Mouse (Mus musculus) layer of hippocampus, adult 8-10 months (tissue): ENCODE results near the gene Btc. TPM values are rescaled to one million over a fixed set of nuclear protein-coding genes. Genes with fewer than 3 reads are reported as not detected.
A peak's percentile ranks its signal among the peaks of the same experiment; 100 is the strongest.

ENCODE experiments used
- DNase-seq, 2 experiments: peaks; one replicate each; pipeline ENCODE4 v3.0.0; 2022; ENCODE audit warnings: low spot score in 2 of 2
- total RNA-seq, 4 experiments: library from RNA; stranded (reverse); gene quantifications; 2 replicates each; pipeline ENCODE4 v1.2.4; 2022

Gene Btc
- total RNA-seq, result under 1 TPM; 0.40 to 0.98 (median 0.58) TPM

DNA sequence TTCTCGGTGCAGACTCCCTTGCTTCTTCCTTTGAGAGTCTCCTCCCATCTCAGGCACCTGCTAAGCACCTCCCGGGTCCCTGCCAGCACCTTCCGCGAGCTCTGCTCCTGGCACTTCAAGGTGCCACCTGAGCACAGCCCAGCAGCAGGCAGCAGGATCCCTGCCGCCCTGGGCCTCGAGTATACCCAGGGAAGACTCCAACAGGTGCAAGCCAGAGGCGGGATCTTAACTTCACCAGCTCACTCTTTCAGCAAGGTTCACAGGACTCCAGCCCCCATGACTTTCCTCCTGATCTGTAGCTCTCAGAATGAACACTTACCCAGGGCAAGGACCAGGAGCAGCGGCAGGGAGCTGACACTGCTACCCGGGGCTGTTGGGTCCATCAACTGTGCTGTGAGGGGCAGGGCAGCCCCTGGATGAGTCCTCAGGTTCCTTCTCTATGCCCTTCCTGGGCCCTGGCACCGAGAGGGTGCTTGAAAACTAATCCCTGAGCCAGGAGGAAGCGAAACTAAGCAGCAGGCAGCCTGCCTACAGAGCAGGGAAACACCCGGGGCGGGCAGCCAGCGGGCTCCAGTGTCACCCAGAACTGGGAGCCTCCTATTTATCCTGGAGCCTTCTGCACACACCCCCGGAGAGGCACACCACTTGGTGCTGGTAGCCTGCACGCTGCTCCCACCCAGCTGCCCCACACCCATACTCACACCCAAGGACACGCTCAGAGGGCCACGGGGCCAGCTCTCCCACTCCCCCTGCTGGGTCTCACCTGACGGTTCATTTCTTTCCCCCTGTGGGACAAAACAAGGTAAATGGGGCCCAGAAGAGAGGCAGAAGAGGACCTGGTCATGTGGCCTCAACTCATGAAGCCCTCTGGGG is at the start of gene Btc:
Btc (minus strand) TSS at position 656 of the 873 bp plus-strand sequence.
- peak; percentile 25 to 58 for DNase-seq

DNA sequence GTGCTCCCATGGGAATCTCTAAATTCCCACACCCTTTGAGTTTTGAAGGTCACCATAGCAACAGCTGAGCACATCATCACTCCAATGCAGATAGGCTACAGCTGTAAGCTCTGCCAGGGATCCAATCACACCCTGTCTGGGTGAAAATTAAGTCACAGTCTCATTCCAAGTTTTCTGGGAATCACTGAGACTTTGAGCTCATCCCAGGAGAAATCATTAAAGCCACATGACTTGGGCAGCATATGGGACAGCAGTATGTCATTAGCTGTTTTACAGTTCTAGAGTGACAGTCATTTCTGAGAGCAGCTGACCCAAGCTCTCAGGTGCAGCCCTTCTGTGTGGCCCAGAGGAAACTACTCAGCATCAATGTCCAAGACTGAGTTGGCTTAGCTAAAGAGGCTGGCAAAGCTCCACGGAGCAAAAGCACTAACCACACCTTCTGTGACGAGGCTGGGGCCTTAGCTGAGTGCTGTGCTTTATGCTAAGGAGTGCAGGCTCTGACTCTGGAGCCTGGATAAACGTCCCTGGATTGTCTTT is 42.3 kb upstream of the Btc start:
- peak in 1 of 2 experiments; percentile 7 for DNase-seq

DNA sequence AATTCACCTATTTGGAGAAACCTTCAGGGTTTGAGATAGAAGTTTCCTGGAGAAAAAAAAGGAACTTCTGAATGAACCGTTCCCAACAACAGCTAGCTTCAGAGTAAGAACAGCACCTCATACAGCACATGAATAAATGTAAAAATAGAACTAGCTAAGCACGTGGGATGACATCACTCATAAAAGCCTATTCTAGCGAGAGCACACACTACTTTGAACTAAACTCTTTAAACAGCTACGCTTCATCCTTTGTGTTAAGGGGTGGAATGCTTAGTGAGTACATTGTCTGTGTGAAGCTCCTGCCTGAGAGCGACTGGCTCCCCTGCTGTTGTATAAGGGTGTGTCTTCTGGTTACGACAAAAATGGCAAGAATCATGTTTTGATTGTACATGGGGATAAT is 33.8 kb upstream of the Btc start:
- DNase-seq, result no peak

DNA sequence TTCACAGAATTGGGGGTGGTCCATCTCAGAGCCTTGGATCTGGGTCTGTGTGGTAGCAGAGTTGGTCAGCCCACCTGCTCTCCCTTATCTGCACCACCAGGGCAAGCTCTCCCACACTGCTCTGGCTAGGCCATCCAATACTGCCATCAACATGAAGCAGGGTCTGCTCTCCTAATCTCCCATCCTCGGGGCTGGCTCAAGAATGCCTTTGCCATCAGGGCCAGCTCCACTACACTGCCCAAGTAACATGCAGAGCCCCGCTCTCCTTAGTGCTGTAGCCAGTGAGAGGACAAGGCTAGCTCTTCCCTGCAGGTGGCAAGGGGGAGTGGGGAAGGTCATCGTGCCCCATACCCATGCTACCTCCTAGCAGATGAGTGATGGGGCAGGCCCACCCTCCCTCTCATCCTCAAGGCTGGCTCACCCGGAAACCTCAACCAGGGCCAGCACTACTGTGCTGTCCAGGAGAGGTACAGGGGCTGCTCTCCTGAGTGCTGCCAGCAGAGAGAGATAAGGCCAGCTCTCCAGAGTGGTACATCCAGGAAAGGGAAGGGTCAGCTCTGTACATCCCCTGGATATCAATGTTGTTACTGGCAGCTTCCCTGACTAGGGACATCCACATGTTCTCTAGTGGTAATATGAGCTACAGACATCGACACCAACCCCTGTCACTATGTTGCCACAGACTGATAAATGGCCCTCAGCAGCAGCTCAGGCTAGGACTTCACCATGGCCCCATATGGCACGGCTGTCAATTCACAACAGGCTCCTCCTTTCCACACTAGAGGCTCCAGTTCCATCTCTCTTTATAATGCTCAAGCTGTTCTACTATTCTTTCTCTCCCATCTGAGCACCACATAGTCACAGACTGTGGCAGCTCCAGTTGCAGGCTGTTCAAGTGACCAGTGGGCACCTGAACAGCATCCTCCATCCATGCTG is 32.2 kb upstream of the Btc start:
- no peak for DNase-seq

DNA sequence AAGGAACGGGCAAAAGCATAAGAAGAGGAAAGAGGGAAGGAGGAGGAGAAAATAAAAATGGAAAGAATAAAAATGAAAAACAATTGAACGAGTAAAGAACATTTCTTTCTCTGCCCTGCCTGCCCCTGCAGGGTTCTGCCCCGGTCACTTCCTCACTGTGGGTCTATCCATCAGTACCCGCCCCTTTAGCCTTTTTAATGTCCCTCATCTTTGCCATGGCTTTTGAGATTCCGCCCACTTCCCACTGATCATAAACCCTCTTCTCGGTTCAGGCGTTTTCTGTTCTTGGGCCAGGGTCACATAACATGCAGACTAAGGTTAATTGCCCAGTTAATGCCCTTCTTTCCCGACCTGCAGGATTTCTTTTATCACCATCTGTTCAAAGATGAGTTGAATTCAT is 25.8 kb upstream of the Btc start:
- no peak for DNase-seq

DNA sequence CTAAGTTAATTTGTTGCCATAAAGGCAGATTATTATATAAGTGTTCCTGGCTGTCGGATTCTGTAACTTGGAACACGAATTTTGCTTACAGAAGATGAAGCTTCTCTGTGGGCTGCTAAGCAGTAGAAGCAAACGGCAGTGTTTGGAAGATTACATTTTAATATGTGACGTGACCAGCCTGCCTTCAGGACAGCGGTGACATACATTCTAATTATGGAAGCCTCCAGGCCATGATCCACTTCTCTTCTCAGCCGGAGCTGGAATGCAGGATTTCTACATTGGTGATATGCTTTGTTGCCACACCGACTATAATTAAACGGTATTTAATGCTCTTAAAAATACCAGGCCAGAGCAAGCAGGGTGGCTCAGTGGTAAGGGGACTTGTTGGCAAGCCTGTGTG is 11.0 kb upstream of the Btc start:
- DNase-seq, result peak in 1 of 2 experiments; percentile 18

DNA sequence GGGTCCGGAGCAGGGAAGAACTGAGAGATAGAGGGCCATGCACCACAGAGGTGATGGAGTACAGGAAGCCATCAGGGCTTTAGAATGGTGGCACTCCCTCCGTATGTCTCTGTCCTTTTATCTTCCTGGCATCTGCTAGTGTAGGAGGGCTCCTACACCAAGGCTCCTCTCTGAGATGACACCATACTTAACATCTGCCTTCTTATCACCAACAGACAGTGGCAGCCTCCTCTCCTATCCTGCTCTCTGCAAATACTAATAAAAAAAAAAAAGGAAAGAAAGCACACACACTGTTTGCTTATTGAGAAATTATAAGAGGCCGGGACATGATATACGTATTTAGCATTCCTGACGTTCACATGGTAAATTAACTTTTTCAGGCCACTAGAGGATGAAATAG is 1.5 kb upstream of the Btc start:
- no peak for DNase-seq

DNA sequence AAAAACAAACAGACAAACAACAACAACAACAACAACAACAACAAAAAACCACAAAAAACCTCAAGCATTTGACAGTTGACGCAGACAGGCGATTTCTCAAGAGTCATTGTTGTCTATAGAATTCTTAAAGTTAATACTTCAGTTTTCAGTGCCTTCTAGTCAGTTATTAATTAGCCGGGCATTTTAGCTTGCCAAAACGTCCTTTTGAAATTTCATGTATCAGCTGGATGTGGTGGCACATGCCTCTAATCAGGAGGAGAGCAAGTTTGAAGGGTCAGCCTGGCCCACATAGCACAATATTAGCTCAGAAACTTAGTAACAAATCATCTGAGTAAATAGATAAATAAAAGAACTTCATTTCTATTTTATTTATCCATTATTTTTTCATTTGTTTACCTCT is 487 bp upstream of the Btc start:
- no peak for DNase-seq

DNA sequence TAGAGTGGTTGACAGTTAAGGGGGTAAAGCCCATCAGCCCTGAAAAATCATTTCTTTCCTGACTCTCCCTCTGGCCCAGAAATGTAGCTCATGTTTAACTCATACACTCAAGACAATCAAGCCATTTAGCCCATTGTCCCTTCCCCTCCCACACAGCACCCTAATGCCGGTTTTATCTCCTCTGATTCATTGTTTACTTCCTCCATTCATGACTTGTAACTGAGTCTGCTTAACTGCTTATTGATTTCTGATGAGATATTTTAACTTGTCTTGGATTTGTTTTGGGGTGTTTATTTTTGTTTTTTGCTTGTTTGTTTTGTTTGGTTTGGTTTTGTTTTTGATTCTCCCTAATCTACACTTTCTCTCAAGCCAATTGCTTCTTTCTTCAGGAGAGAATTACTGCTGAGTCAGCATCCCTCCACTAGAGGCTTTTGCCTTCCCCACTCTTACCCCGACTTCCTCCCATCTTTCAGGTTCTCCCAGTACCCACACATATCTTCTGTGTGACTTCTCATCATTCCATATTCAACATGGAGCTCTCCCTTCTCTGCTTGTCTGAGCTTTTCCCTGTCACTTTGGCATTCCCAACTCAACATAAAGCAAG is 2.2 kb downstream of the Btc start:
- DNase-seq, result no peak

DNA sequence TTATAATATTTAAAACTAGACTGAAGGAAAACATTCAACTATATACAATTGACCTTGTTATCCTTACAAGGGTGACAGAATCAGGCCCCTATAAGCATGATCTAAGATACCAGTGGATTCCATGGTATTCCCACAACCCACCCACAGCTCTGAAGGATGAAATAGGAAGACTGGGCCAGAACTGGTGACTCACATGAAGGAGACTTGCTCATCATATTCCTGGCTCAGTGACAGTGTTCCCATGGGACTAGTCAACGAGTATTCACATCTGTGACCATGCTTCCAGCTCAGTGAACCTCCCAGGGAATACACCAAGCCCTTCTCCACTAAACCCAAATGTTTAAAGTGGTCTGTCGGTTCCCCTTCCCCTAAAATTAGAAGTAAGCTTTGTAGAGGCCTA is 27.3 kb downstream of the Btc start:
- DNase-seq, result no peak

DNA sequence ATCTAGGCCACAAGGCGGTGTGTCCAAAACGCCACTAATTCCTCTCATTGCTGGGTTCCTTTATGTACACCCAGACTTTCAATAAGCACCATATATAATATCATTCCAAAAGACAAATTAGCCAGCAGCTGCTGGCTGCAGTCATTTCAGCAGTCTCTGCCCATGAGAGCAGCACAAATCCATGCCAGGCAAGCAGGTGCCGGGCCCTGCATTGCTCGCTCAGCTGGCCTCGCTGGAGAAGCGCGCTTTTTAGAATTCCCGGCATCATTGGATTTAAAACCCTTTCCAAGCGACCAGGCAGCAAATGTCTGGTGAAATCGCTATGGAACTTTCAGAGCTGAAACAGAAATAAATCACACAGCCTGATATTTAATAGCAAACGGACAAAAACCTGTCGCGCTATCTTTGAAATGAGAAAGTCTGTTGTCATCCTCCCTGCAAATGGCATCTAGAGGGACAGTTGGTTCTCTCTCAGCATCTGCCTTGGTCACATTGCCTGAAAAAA is 34.7 kb downstream of the Btc start:
- DNase-seq, result peak; percentile 13 to 38

DNA sequence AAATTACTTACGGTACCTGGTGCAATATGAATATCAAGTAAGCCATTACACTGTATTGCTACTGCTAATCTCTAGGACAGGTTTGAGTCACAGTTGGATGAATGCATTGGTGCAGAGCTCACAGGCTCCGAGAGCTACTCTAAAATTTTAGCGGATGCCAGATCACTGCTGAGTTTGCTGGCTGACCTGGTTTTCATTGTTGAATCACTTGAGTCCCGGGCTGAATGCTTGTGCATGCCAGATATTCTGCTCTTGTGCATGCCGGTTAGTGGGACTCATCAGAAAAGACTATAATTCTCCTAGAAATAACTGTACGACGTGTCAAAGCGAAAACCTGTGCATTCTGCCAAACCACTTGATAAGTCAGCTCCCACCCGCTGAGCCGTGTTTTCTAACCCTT is 35.9 kb downstream of the Btc start:
- peak in 1 of 2 experiments; percentile 15 for DNase-seq

DNA sequence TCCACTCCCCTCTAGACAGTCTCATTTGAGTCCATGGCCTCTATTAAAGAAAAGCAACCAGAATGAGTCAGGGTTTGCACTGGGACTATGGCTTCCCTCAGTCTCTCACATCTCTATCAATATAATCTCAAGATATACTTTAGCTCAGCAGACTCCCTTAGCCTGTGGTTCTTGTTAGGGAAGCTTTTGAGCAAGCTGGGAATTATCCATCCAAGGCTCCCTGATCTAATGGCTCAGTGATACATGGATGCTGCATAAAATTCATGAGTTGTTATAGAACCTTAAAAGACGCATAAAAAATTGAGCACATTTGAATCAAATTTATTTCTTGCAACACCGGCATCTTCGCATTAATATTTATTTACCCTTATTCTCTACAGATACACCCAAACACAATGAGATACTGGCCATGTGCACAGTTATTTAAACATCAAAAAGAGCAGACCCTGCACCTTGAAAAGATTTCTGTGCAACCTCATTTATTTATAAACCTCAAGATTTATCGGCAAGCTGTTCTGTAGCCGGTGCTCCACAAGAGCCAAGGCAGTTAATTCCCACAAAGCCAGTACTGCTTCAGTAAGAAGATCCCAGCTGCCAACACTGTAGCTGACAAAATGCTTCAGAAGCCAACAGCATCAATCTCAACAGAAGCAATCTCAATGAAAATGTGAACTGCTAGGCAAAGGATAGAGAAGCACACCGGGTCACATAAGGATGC is 39.4 kb downstream of the Btc start:
- DNase-seq, result peak; percentile 21 to 25

DNA sequence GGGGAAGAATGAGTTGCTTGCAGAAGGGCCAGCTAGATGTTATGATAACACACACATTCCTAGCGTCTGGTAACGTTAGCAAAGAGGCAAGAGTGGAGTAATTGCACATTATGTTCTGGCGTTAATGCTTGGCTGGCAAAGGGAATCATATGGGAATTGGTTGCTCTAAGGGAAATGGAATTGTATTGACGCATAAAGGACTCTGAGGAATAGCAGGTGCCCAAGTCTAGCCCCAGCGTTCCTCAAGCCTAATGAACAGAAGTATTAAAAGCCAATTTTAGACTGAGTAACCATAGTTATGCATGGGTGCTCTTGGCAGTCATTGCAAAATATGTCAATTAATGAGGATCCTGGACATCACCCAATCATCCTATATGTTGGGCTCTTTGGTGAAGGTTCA is 50.1 kb downstream of the Btc start:
- DNase-seq, result no peak

DNA sequence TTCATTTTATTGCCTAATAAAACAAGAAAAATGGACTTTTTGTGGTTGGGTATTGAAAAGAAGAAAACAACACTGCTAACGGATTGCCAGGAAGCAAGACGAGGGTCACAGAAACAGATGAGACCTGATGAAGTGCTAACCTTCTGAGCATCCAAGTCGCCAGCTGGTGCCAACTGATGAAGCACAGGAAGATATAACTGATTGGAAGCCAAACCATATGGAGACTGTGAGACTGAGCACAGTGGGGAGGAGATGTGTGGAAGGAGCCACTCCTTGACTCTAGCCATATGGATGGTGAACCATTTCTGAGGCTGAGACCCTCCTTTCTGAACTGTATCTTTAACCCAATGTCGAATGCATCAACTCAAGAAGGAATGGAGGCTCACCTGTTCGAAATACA is 57.1 kb downstream of the Btc start:
- no peak for DNase-seq

DNA sequence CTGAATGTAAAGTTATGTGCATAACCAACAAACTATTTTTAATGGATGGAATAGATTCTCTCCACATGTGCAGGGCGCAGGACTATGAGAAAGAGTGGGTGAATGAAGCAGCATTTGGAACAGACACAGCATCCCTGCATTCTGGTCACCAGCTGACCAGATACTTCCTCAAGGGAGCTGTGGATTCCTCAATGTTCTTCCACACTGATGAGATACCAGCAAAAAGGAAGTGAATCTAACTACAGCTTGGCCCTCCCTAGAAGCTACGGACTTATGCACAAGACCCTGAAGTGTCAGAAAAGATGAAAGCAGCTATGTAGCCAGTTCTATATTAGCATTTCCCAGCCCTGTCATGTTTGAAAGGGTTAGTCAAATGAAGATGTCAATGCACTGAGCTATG is 57.7 kb downstream of the Btc start:
- no peak for DNase-seq

DNA sequence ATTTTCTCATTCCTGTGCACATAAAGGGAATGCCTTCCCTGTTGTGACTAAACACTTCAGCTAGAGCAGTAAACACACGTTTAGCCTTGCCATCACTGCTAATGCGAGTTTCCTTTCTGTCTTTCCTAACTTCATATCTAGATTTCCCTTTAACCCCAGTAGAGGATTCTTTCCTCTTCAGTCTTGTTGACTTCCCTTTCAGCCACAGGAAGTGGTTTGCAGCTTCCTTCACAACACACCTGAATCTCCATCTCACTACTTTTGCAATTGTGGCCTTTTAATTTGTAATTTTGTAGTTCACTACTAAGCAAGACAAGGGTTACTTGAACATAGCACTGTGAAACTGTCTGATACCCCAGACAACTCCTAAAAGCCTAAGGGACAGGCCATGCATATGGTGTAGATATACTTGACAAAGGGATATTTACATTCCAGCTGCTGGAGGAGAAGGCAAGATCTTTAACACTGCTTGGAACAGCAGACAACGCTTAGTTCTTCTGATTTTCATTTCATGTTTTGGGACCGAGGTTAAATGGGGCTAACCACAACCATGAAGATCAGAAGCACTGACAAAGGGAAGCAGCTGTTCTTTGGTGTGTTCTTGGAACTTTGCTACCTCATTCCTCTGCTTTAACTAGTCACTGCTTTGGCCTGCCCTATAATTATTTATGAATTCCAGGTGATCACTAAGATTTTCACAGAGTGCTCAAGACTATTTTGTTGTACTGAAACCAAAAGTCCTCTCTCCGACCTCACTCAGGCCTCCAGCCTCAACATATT is 60.6 kb downstream of the Btc start:
- DNase-seq, result no peak

DNA sequence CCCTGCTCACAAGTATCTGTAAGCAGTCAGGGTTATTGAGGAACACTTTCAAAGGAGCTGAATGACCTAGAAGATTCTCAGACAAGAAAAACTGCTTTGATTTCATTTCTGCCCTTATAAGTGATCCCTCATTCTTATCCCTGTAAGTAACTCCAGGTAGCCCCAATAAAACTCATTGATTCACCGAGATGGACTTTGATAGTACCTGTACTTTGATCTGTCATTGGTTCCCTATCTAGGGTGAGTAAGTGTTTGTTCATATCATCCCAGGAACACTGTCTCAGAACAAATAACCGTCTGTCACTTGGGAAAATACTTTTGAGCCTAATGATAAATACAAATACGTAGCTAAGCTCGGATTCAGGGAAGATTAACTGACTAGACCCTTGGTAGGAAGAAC is 68.6 kb downstream of the Btc start:
- DNase-seq, result no peak

DNA sequence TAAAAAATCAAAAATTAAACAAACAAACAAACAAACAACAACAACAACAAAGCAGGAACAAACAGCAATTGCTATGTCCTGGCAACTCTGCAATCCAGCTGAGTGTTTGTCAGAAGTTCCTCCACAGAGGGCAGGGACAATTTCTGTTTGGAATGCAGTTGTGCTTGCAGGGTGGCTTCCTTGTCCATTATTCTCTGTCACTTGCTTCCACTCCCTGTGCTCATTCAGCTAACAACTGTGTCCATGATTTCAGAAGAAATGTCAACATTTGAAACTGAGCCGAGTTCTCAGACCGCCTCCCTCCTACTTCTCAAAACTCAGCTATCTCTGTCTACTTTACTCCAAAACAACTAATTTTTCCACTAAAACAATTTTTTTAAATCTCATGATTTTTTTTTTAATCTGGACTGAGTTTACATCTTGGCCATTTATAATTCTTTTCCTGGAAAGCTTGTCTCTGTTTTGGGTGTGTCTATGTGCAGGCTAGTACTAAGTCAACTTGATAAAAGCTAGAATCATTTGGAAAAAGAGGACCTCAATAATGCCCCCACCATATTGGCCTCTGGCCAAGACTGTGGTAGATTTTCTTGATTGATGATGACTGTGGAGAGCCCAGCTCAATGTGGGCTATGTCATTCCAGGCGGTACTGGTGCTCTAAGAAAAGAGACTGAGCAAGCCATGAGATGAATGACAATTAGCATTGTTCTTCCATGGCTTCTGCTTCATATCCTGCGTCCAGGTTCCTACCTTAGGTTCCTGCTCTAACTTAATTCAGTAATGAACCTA is 70.5 kb downstream of the Btc start:
- no peak for DNase-seq
